Comparison of ENCODE assay signal across 9 mouse cellular contexts in the genomic region with DNA sequence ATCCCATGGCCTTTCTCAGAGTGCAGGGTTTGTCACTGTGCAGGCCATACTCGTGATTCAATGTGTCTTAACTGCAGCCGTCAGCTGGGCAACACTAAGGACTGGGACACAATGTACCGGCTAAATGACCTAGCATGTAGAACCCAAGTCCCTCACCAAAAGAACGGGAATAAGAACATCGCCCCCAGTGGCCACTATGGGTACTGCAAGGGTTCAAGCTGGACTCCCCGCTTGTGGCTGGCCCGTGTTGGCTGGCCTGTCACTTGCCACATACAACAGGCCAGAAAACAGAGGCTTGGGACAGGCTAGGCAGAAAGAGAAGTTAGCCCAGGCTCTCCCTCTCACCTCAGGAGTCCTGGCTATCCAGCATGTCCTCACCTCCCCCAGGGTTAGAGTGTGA.
DNase-seq lines count a peak whose midpoint lies in the region; ATAC-seq lines count a peak whose summit lies in the region.
"Had no signal": no experiment of that assay in that cellular context is flagged by ENCODE, and none has a peak within 500 bp of the region (broad histone marks: within the 10 kb centered on the region; RNA-seq: fewer than 3 reads in every experiment).

No protein-coding gene starts in this region.

- H3K4me3 ChIP-seq in hindbrain, embryonic 11.5 days (ENCODE audit: low read depth, low read length): no peak overlapping the region
- H3K4me3 ChIP-seq in hindbrain, embryonic 13.5 days: no peak overlapping the region
- no peak overlapping the region for H3K4me3 ChIP-seq in limb, embryonic 11.5 days (ENCODE audit: low read depth, low read length)
- H3K4me3 ChIP-seq: neural tube, embryonic 12.5 days had no signal

- ATAC-seq in hindbrain, embryonic 11.5 days (ENCODE audit: low FRiP score): no peak
- ATAC-seq in hindbrain, embryonic 13.5 days (ENCODE audit: low FRiP score): no peak
- no peak for ATAC-seq in limb, embryonic 11.5 days (ENCODE audit: insufficient number of reproducible peaks, low FRiP score, low TSS enrichment, low read depth)
- no peak for ATAC-seq in frontal cortex, adult (ENCODE audit: low TSS enrichment)

- H3K9ac ChIP-seq in hindbrain, embryonic 11.5 days (ENCODE audit: low read depth, low read length): no peak overlapping the region
- H3K9ac ChIP-seq in hindbrain, embryonic 13.5 days: no peak overlapping the region
- no peak overlapping the region for H3K9ac ChIP-seq in limb, embryonic 11.5 days (ENCODE audit: low read length)
- H3K9ac ChIP-seq: neural tube, embryonic 12.5 days had no signal

- DNase-seq in hindbrain, embryonic 11.5 days (ENCODE audit: low spot score): peak; percentile 81
- DNase-seq in urinary bladder, postnatal 25 days (ENCODE audit: low spot score): peak; percentile 32
- no peak for DNase-seq in urinary bladder, adult 2 months (ENCODE audit: low spot score)
- peak; percentile 82 to 91 for DNase-seq in cerebellum, postnatal 14 days
- peak; percentile 83 for DNase-seq in limb, embryonic 11.5 days (ENCODE audit: low spot score)
- DNase-seq in spleen, postnatal 10 days (ENCODE audit: low spot score in 2 of 2): peak; percentile 23 to 57

- WGBS in hindbrain, embryonic 11.5 days: 47% methylated on average over 7 of the region's 7 CpGs
- WGBS in hindbrain, embryonic 13.5 days: 38% methylated on average over 7 of the region's 7 CpGs
- 41% methylated on average over 7 of the region's 7 CpGs for WGBS in limb, embryonic 11.5 days

- no peak overlapping the region for H3K4me2 ChIP-seq in hindbrain, embryonic 11.5 days (replicated peaks; ENCODE audit: low read depth, low read length)
- no peak overlapping the region for H3K4me2 ChIP-seq in hindbrain, embryonic 13.5 days
- H3K4me2 ChIP-seq in limb, embryonic 11.5 days (ENCODE audit: low read depth, severe bottlenecking): no peak overlapping the region
- H3K4me2 ChIP-seq: neural tube, embryonic 12.5 days had no signal

- H3K36me3 ChIP-seq in hindbrain, embryonic 11.5 days (ENCODE audit: control insufficient read depth, insufficient read depth, low read length): no peaks in the 10 kb centered on the region
- H3K36me3 ChIP-seq in hindbrain, embryonic 13.5 days: no peaks in the 10 kb centered on the region
- no peaks in the 10 kb centered on the region for H3K36me3 ChIP-seq in limb, embryonic 11.5 days (ENCODE audit: control insufficient read depth, insufficient read depth, low read length)
- H3K36me3 ChIP-seq: neural tube, embryonic 12.5 days had no signal

- H3K27ac ChIP-seq in hindbrain, embryonic 11.5 days (ENCODE audit: low read depth, low read length): no peak overlapping the region
- no peak overlapping the region for H3K27ac ChIP-seq in hindbrain, embryonic 13.5 days
- H3K27ac ChIP-seq in limb, embryonic 11.5 days (replicated peaks; ENCODE audit: low read depth, low read length): no peak overlapping the region
- H3K27ac ChIP-seq: neural tube, embryonic 12.5 days had no signal

- H3K27me3 ChIP-seq in hindbrain, embryonic 11.5 days (ENCODE audit: control insufficient read depth, insufficient read depth, low read length): peaks cover 4% of the 10 kb centered on the region
- peaks cover 40% of the 10 kb centered on the region for H3K27me3 ChIP-seq in hindbrain, embryonic 13.5 days
- peaks cover 4% of the 10 kb centered on the region; the same call in 1 of the 2 replicates for H3K27me3 ChIP-seq in limb, embryonic 11.5 days (ENCODE audit: control insufficient read depth, insufficient read depth, low read length)

- H3K9me3 ChIP-seq in hindbrain, embryonic 11.5 days (ENCODE audit: control insufficient read depth, low read length): no peaks in the 10 kb centered on the region
- no peaks in the 10 kb centered on the region for H3K9me3 ChIP-seq in hindbrain, embryonic 13.5 days
- H3K9me3 ChIP-seq in limb, embryonic 11.5 days (ENCODE audit: control insufficient read depth, low read length): no peaks in the 10 kb centered on the region
- H3K9me3 ChIP-seq: neural tube, embryonic 12.5 days had no signal

- peaks cover under 1% of the 10 kb centered on the region; the same call in 1 of the 2 replicates for H3K4me1 ChIP-seq in hindbrain, embryonic 11.5 days (replicated peaks; ENCODE audit: control insufficient read depth, insufficient read depth, low read length)
- peaks cover 38% of the 10 kb centered on the region for H3K4me1 ChIP-seq in hindbrain, embryonic 13.5 days (replicated peaks)
- peaks cover 13% of the 10 kb centered on the region for H3K4me1 ChIP-seq in limb, embryonic 11.5 days (ENCODE audit: control insufficient read depth, insufficient read depth, low read length)
